Mouse (Mus musculus) urinary bladder, postnatal 25 days (tissue): ENCODE measurements around the gene Slc9a9.

Source experiments
- DNase-seq: peaks from one replicate; pipeline ENCODE4 v3.0.0; 2022; ENCODE audit warnings: low spot score

The Slc9a9 gene

DNA sequence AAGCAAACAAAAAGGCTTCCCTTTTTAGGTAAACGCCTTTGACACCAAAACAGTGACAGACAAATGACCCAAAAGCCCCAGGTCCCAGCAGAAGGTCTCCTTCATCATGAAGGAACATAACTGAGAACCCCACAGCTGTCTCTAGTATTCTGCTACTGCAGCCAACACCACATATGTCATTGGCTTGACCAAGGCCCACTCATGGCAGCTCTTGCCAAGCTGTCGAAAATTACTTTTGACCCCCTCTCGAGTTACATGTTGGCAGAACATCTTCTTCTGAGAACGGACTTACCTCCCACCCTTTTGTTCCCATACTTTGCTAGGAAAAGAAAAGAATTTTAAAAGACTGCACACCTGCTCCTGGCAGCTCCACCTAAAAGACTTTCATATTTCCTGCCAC is 488.2 kb downstream of the Slc9a9 start:
- no peak for DNase-seq

DNA sequence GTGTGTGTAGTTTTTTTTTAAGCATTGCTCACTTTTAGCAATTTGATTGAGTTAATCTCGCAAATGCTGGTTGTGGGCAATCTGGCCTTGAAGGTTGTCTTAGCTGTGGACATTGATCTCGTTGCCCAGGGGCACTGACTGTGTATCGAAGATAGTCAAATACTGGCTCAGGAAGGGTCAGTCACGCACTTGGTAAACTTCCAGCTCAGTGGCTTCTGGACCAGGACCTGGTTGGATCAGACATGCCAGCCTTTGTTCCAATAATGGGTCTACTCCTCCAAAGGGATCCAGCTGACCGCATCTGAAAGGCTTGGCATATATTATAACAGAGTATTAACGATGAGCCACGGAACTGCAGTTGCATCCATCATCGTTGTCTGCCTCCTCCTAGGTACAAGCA is 489.2 kb downstream of the Slc9a9 start:
- DNase-seq: no peak

DNA sequence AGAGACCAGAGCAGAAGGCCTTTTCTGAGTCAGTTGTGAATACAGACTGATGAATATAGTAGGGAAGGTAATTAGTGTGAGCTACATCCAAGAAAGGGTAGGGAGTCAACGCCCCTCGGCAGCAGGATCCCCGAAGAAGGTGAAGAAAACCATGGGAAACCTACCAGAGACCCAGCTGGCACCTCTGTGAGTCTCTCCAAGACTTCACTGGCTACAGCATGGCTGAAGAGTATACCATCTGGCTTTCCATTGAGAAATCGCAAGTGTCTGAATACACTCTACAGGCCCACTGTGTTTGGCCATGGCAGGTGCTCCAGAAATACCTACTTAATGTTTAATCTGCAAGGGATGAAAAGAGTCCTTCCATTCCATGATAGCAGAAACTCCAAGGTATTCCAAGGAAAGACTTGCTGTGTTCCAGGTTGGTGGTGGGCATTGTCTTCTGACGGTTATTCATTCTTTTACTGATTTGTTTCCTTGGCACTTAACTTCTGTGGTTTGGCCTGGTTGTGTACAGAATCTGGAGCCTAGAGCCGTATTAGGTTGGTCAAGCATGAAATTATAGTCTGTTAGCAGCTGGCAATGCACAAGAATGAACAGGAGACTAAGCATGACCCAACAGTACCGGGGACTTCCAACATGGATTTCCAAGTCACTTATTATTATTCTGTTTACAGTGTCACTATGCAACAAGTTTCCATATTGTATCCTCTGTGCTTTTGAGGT is 491.0 kb downstream of the Slc9a9 start:
- no peak for DNase-seq

DNA sequence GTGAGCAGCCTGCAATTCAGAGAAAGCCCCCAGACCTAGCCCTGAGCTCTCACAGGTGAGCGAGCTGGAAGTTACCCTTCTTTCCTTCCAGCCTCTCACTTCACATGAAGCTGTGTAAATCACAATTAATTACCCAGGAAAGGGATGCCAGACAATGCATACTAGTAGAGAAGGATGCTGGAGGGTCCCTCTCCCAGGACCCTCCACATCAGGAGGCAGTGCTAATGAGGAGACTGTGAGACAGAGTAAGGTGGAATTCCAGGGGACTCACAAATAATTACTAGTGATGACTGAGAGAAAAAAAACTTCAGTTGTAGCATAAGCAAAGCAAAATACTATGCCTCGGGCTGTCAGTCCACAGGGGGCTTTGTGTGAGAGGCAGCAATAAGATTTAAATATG is 492.0 kb downstream of the Slc9a9 start:
- no peak for DNase-seq

DNA sequence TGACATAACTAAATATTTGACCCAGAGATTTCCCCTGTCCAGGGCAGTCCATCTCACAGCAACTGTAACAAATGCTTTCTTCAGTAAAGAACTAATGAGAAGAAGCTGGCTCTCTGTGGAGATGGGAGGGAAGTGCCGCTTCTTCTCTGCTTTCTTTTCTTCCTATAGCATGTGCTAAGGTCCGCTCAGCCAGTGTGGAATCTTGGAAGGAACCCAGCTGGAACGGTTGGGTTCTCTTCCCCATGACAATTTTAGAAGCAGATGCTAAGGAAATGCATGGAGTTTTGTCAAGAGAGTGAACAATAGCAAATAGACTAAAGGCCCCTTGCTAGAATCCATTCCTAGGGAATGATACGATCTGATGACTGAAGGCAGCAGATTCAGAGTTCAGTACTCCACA is 496.5 kb downstream of the Slc9a9 start:
- no peak for DNase-seq

DNA sequence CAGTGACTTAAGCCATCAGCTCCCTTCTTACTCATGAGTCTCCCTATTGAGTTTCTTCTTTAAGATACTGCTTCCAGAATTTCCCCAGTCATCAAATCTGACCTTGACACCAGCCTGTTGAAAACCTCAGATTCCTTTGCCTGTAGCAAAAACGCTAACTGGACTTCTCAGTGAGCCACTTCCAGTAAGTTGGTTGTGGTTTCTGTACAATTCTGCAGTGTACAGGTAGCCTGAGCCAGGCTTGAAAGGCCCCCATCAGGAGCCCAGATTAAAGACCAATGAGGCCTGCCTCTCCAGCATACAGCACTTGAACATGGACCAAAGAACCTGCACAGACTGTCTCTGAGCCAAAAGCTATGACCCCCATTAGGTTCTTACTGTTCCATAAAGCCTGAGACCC is 498.1 kb downstream of the Slc9a9 start:
- no peak for DNase-seq

DNA sequence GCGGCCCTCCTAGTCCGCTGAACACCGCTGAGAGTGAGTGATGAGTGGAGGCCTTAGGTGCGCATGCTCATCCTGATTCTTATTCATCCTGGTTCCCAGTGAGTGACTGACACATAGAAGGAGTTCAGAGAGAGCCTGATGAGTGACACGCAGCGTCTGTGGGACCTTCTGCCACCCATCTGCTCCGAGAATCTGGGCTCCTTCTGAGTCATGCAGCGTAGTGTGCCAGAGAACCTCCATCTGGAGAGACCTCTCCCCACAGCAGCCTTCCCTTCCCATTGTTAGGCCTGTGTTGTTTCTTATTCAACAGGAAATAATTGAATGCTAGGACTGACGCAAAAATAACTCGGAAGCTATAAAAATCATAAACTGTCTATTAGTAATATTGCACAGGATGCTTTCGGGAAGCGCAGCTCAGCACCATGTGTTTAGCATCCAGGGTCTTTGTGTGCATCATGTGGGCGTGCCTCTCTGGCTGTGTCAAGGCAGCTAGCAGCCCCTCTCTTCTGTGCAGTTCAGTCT is 498.8 kb downstream of the Slc9a9 start:
- no peak for DNase-seq

DNA sequence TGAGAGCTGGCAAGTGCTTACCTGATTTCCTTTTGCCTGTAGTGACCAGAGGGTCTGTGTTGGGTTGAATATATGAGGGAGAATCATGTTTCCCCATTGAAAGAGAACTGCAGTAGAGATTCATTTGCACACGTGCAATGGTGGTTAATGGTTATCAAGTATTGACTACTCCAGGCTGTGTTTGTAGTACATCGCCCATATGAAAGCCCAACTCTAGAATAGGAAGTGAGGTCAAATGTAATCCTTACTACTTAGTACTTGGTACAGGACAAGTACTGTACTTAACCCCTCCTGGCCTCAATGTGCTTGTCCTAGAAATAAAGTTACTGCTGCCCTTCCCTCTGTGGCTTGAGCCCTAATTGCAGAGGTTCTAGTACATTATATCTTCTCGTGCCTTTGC is 508.5 kb downstream of the Slc9a9 start:
- no peak for DNase-seq

DNA sequence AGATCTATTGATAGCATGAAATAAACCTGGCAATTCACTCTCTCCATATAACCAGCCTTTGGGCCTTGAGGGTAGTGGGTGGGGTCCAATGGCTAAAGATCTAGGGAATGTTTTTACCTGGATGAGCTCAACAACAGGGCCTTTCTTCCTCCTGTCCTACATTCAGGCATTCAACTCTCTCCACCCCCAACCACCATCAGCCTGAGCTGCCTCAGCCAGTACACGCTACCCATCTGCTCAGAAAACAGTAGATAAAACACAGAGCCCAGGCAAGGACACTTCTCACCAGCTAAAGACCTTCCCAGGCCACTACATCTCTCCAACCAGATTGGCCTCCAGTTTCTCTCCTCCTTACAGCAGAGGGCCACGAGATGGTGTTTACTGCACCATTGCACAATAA is 510.3 kb downstream of the Slc9a9 start:
- DNase-seq: no peak

DNA sequence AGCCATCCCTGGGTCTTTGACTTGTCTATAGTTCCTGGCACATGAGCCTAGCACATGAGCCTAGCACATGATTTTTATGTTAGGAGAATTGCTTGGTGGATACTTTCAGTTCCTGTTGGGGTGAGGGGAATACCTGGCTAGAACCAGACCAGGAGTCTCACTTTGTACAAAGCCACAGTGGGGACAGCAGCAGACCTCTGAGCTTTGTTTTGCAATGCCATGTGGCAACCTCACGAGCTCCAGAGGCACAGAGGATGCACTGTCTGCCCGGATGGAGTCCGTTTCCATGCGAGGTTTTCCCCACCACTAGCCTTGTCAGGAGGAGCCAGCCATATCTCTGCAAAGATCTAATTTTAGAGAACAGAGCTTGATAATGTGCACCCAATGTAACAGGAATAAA is 510.9 kb downstream of the Slc9a9 start:
- no peak for DNase-seq

DNA sequence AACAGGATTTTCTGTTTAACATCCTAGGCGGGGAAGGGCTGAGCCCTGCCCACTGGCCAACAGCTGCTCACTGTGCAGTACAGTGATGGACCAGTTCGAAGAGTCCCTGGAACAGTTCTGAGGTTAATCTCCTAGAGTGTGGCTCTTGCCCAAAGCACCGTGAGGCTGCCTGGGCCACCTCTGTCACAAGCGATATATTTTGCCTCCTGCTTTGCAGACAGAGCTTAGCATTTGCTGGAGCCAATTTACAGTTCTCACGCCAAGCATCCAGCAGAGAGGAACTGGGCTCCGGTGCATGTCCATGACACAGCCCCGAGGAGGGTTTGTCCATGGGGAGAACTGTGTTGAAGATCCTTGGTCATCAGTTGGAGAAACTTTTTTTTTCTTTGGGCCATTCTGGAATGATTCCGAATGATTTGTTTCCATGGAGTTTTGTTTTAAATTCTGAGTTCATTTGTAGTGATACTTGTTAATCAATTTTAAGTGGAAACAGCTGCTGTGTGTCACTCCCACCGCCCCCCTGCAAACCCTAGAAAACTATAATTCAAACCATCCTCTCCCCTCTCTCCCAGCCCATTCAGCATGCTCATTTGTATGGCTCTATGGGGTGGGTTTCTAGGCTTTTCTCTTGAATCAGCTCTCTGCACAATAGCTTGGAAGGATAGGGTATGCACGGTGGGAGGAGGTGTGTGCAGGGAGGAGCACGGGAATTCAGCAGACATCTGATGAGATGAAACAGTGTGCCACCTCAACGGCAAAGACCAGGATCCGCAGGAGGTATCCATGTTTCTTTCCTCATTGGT is 511.7 kb downstream of the Slc9a9 start:
- DNase-seq: no peak

DNA sequence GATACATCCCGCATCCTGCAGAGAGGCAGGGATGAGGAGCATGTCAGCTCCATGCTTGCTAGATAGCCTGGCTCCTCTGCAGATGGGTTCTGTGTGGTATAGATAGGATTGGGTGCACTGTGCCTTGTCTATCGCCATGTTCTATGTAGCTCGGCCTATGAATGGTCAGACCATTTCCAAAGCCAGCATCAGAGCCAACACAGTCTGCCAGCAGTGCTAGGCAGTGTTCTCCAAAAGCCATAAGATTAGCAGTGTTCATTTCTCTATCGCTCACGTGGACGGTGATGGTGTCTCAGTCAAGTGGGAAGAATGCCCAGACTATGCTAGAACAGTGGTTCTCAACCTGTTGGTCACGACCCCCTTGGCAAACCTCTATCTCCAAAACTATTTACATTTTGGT is 512.6 kb downstream of the Slc9a9 start:
- no peak for DNase-seq

DNA sequence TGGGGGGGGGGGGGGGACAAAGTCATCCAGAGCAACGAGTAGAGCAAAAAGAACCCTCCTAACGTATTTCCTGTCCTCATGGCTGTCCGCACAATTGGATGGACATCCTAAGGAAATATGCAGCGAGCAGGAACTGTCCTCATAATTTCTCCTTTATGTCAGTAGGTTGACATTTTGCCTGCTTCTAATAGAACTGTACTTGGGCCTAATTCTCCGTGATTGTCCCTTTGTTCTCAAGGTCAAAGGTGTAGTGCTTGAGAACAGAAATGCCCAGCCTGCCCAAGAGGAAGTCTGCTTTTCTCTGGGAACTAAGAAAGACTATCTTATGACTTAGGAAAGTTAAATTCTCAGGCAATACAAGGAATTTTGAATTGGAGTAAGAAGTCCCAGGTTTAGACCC is 514.7 kb downstream of the Slc9a9 start:
- DNase-seq: no peak

DNA sequence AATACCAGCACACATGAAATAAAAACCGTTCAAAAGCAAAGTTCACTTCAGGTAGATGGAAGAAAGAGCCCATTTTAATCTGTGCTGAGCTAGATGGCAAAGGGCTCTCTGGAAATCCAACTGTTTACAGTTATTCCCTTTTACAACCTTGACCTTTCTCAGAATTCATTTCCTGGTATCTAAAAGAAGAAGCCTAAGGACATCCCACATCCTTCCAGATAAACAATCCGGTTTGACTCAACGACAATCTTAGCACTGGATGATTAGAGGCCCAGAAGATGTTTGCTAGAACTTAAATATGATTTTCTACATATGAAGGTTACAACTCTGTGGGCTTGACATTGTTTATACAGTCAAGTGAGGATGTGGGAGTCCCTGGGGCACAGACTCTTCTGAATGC is 516.1 kb downstream of the Slc9a9 start:
- no peak for DNase-seq

DNA sequence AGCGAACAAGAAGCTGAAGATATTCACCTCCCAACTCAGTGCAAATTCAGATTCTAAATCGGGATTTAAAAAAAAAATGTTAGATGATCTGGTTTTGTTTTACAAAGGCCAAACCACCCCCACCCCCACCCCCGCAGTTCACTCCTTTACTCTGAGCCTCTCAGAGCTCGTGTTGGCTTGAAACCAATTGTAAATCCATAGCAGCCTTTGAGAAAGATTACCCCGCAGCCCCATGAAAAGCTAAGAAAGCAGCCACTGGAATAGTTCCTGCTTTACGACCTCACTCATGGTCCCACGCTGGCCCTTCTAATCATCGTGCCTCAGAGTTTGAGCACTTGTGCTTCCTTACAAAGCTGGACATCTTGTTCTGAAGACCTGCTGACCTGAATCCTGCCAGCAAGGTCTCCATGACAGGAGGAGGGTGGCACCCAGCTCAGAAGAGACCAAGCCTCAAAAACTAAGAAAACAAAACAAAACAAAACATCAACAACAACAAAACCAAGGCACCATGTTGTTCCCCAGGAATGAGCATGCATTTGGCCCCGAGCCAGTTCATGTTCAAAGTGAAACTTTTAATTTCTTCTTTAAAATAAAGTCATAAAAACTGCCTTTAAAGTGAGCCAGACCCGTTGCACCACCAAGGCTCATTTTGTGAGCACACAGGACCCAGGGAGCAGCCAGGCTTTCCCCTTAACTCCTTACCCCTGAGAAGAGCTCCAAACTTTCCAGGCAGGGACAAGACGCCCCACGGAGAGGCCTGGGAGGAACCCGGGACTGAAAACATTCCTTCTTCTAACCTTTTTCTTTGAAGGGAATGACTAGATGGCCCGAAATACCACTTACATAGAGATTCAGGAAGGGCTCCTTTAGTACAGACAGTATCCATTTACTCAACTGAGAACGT is 516.9 kb downstream of the Slc9a9 start:
- no peak for DNase-seq

DNA sequence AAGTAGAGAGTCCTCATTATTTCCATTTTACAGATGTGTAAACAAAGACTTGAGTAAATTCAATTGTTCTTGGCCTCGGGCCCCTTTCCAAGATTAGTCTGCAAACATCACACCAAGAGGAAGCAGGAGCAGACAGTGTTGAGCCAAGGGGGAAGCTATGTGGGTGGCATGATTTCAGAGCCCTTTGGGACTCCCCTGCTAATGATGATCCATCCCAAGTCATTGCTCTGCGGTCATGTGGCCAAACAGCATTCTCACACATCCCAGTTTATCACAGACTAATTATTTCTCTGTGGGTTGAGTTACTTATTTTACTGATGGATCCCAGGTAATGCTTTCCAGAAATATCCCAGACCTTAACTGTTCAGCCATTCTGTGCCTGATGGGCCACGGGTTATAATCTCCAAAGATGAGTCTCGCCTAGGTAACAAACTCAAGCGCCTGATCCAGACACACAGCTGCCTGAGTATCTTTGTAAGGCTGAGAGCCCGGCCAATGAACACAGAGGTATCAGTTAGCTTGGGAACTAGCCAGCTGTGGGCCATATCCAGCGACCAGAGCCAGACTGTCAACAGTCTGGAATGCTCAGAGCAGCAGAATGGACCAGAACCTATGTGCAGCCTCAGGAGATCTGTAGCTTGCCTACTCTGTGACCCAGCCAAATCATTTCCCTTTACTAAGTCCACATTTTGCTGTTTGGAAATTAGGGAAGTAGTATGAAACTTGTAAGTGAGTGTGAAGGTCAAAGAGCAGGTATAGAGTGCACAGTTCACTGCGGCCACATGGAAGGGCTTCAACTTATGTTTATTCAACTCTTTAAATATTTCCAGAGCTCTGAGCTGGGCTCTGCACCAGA is 518.9 kb downstream of the Slc9a9 start:
- DNase-seq: no peak

DNA sequence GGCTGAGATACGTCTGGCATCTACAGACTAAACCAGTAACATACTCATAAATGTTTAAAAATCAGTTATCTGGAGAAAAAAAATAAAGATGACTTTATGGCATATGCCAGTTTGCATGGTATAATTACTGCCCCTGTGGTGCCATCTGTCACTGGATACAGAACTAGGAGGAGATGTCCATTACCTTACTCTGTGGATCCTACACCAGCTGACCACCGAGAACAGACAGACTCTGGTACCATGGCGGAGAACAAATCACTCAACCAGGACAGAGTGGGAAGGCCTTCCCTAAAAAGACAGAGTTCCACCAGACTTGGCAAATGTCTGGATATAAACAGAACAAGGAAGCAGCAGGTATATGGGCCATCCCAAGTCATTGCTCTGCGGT is 519.5 kb downstream of the Slc9a9 start:
- DNase-seq: no peak

DNA sequence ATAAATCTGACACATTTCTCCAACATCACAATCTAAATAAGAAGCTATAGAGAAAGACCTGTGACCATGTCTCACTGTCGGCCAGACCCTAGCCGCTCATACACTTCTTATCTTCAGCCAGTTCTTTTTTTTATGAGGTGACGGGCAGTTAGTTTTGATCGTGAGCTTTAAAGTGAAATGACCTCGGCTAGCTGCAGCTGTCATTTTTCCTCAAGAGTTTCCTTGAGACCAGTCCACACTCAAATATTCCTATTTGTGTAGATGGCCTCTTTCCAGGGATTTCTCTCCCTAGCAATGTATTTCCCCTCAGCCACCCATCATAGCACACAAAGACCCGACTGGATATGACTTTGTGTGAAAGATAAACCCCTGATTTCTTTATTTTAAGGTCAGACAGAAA is 521.7 kb downstream of the Slc9a9 start:
- DNase-seq: no peak

DNA sequence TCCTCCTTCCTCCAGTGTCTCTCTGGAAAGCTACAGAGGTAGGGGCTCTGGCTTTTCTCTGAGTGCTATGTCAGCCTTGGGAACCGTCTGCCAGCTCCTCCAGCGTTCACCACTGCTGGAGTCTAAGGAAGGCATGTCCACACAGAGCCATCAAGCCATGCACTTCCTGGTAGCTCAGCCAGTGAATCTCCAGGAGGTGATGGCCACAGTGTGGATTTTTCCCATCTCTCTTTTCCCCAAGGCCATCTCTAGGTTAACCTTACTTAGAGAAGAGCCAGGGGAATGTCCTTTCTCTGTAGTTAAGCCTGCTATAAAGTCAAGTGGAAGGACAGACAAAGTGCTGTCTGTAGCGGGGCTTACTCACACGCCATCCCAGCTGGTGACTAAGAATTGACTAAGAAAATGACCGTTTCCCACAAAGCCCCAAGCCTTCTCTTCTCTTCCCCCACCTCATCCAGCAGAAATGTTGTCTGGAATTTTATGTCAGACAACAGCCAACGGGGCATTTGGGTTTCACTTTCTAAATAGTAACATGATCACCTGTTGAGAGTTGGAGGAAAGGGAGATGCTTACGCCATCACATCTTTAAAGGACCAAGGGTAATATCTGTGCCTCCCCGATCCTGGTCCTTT is 523.3 kb downstream of the Slc9a9 start:
- no peak for DNase-seq

DNA sequence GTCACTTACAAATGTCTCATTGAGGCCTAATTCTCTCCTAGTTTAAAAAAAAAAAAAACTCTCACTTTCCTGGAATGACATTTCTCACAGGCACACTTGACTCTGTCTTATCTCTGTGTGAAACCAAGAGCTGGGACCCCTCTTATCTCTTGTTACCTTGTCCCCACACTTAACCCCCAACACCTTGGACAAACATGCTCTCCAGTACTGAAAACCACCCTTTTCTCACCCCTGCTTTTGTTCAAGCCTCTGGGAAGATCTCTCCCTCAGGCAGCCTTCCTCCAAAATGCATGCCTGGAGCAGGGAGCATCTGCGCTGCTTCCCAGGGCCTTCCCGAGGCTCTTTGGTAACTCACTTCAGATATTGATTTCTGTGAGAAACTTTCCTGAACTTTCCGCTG is 524.0 kb downstream of the Slc9a9 start:
- no peak for DNase-seq

DNA sequence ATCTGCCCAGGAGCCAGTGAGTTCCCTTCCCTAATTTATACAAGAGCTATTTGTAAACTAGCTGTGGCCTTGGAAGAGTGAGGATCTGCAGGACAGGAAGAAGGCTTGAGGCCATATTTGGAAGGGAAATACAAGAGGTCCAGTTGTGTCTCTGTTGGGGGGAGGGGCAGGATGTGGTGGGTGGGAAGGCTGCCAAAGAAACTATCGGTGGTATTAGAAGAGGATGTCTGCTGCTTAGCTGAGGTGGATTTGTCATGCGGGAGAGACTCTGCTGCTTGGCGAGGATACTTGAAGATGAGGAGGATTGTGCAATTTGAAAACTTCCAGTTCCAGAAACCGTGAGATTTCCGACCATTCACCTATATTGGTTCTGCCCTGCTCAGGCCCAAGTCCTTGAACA is 524.4 kb downstream of the Slc9a9 start:
- no peak for DNase-seq
